Mouse (Mus musculus) mesoderm, embryonic 11.5 days (tissue): ENCODE measurements at regions not wholly inside any gene's neighbourhood (a gene's known extent, or its start where the extent isn't known, plus 50 kb on each side); places are given as distances from the start of the nearest gene placed in this dataset.

Experiments
- DNase-seq: peaks from one replicate; pipeline ENCODE4 v3.0.0-alpha.2; 2012; ENCODE audit warnings: low read depth, low spot score

GRCm38 (mm10) chr12:77776755-77777154 is 417.3 kb upstream of the Gm6657 start:
- DNase-seq: no peak

GRCm38 (mm10) chr12:77780885-77781698 is 412.9 kb upstream of the Gm6657 start:
- DNase-seq: peak; percentile 82

GRCm38 (mm10) chr12:77783909-77784308 is 410.1 kb upstream of the Gm6657 start:
- no peak for DNase-seq

GRCm38 (mm10) chr12:77785647-77786046 is 408.4 kb upstream of the Gm6657 start:
- no peak for DNase-seq

- no peak for DNase-seq
Measured at GRCm38 (mm10) chr12:77786678-77787077, 407.4 kb upstream of the Gm6657 start.

GRCm38 (mm10) chr12:77788273-77788672 is 405.8 kb upstream of the Gm6657 start:
- no peak for DNase-seq

- peak; percentile 56 for DNase-seq
Measured at GRCm38 (mm10) chr12:77789427-77789826, 404.6 kb upstream of the Gm6657 start.

GRCm38 (mm10) chr12:77789871-77790270 is 404.2 kb upstream of the Gm6657 start:
- no peak for DNase-seq

GRCm38 (mm10) chr12:77790891-77791672 is 403.0 kb upstream of the Gm6657 start:
- no peak for DNase-seq

GRCm38 (mm10) chr12:77798516-77798915 is 395.5 kb upstream of the Gm6657 start:
- no peak for DNase-seq

GRCm38 (mm10) chr12:77799134-77799770 is 394.8 kb upstream of the Gm6657 start:
- no peak for DNase-seq

- DNase-seq: no peak
Measured at GRCm38 (mm10) chr12:77807674-77808073, 386.4 kb upstream of the Gm6657 start.

- DNase-seq: peak; percentile 58
Measured at GRCm38 (mm10) chr12:77811276-77811675, 382.8 kb upstream of the Gm6657 start.

- DNase-seq: no peak
Measured at GRCm38 (mm10) chr12:77819456-77819855, 374.6 kb upstream of the Gm6657 start.

GRCm38 (mm10) chr12:77823381-77824030 is 370.5 kb upstream of the Gm6657 start:
- peak; percentile 6 for DNase-seq

GRCm38 (mm10) chr12:77833411-77834169 is 360.5 kb upstream of the Gm6657 start:
- no peak for DNase-seq

- DNase-seq: no peak
Measured at GRCm38 (mm10) chr12:77834891-77835290, 359.2 kb upstream of the Gm6657 start.

- no peak for DNase-seq
Measured at GRCm38 (mm10) chr12:77836231-77836630, 357.8 kb upstream of the Gm6657 start.

GRCm38 (mm10) chr12:77841844-77842415 is 352.1 kb upstream of the Gm6657 start:
- DNase-seq: no peak
